Mouse (Mus musculus): ENCODE results near the gene Rnf128.

The Rnf128 gene

DNA sequence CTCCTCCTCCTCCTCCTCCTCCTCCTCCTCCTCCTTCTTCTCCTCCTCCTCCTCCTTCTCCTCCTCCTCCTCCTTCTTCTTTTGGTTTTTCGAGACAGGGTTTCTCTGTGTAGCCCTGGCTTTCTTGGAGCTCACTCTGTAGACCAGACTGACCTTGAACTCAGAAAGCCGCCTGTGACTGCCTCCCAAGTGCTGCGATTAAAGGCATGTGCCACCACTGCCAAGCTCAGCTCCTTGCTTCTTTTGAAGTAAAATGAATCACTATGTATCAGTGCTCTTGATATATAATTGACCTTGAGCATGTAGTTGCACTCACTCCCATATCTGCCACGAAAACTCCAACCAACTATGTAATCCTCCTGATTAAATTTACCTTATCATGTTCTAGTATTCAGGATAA is 59.0 kb downstream of the Rnf128 start:
- no peak for DNase-seq (ENCODE audit: low read depth, low spot score)

DNA sequence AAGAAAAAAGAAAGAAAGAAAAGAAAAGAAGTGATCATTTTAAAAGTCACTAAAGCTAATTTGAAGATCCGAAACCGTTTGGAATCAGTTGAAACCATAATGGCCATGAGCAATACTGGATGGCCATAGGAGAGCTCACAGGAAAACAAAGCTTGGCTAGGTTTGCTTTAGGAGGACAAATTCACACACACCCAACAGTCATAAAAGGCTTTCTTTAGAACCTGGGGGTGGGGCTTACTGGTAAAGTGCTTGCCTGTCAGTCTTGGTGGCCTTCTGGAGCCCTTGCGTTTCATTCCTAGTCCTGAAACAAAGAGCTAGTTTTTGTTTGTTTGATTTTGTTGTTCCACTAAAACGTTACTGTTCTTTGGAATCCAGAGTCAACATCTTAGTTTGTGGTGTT is 71.6 kb downstream of the Rnf128 start:
- no peak for DNase-seq (ENCODE audit: low read depth, low spot score)

DNA sequence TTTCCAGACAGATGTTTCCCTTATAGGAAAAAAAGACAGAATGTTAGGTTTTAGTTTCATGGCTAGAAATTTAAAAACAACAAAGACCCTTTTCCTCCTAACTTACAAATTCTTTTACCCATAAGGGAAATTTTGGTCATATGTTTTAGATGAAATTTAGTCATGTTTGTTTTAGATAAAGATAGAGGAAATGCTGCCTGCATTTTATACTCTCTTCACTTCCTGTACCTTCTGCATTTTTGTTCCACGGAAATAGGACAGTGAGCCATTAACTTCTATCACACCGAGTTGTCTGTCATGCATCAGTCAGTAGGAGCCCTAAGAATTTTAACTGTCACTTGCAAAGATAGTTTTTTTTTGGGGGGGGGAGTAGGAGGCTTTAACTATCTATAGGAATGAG is 76.6 kb downstream of the Rnf128 start:
- no peak for DNase-seq (ENCODE audit: low read depth, low spot score)

DNA sequence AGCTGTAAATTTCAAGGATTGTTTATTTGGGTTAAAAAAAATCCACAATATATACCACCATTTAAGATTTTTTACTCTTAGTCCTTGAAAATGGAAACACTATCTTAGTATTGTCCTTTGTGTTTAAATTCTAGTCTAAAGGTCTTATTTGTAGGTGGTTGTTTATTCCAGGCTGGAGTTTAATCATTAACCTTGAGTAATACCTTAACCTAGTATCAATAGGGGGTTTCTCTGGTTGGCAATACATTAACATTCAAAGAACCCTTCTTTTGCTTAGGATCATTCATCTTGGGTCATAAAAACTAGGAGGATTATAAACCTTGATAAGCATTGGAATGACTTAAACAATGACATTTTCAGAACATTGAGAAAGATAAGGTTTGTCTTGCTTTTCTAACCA is 77.3 kb downstream of the Rnf128 start:
- DNase-seq (ENCODE audit: low read depth, low spot score), result no peak

DNA sequence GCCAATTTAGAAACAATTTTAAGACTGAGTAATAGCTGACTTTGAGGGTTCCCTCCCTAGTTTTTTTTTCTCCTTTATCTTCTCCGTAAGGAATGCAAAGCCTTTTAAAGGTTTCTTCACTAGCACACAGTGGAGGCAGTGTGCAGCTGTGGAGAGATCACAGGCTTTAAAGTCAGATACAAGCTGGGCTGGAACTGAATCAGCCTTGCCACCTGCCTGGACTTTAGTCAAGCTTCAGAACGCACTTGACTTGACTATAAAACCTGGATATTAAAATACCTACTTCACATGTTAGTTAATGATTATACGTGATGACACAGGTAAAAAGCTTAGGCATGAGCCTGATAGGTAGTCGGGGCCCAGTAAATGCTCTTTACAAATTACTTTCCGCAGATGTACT is 89.1 kb downstream of the Rnf128 start:
- no peak for DNase-seq (ENCODE audit: low read depth, low spot score)

DNA sequence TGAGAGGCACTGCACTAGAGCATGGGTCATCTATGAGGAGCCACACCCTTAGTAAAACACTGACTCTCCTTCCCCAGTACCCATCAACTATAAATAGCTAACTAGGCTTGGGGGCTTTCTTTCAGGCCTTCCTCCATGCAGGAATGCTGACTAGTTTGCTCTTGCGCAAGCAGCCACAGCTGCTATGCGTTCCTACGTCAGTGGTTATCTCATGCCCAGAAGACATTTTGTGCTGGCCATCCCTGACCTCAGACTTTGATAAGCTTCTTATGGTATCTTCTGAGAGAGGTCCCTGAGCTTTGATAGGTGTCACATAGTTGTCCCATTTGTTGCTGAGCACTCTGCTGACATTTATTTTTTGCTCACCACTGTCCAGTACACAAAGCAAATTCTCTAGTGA is 90.2 kb downstream of the Rnf128 start:
- DNase-seq (ENCODE audit: low read depth, low spot score), result no peak

DNA sequence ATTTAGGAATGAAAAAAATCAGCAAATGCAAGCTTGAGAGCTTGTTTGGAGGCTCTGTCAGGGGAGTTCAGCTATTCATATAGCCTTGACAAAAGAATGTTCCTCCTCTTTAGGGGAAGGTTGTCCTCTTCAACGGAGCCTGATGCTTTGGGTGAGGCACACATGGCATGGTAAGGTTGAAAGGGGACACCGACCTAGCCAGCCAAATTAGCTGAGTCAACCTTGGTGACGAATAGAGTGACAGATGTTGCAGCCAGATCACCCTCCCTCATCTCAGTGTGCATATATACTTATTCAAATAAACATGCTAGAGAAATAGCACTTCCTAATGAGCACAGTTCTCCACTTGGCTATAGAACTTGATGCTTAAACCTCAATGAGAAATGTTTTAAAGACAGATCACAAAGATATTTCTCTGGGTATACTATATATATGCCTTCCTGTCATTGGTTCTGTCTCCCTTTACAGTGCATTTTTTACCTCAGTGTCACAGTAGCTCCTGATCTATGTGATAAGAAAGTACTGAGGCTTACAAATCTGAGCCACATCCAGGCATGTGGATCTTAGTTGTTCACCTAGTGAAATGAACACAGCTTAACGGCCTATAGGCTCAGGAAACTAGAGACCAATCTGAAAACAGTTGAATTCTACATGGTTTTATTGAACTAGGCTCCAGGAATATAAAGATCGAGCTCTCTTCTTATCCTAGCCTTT is 91.4 kb downstream of the Rnf128 start:
- no peak for DNase-seq (ENCODE audit: low read depth, low spot score)

DNA sequence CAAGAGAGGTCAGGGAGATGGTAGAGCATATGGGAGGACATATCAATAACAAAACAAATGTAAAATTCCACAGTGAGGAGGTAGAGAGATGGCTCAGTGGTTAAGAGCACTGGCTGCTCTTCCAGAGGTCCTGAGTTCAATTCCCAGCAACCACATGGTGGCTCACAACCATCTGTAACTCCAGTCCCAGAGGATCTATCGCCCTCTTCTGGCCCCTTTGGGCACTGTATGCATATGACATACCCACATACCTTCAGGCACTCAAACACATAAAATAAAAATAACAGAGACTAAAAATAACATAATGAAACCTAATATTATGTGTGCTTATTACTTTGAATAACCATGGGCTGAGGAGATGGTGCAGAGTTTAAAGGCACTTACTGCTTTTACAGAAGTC is 99.0 kb downstream of the Rnf128 start:
- DNase-seq (ENCODE audit: low read depth, low spot score), result peak; percentile 25

DNA sequence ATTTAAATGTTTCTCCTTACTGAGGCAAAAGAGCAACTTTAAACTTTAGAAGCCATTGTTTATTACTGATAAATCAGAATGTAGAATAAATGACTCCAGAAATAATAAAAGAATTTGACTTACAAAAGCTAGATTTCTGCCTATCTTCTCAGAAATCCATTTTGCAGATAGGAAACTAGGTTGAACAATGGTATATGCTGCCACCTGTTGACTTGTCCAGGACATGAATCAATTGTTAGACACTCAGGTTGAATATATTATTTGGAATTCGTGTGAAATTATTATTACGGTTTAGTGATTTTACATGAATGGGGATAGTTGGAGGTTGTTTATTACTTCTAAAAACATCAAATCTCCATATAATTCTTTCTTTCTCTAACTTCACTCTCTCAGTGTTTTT is 102.7 kb downstream of the Rnf128 start:
- DNase-seq (ENCODE audit: low read depth, low spot score), result no peak

DNA sequence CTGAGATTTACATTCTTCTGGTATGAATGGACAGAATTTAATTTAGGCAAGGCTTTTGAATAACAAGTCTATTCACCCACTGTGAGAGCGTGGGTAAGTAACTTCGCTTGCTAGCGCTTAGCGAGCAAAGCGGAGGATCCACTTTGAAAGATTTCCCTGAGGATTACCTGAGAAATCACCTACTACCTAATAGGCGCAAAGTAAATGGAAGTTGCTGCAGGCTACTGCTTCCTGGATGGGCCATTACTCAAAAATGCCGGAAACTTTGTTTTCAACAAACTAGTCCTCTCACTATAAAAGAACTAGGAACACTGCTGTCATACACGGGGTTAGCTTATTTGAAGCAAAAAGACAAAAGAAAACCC is 121.3 kb downstream of the Rnf128 start:
- DNase-seq (ENCODE audit: low read depth, low spot score), result no peak

DNA sequence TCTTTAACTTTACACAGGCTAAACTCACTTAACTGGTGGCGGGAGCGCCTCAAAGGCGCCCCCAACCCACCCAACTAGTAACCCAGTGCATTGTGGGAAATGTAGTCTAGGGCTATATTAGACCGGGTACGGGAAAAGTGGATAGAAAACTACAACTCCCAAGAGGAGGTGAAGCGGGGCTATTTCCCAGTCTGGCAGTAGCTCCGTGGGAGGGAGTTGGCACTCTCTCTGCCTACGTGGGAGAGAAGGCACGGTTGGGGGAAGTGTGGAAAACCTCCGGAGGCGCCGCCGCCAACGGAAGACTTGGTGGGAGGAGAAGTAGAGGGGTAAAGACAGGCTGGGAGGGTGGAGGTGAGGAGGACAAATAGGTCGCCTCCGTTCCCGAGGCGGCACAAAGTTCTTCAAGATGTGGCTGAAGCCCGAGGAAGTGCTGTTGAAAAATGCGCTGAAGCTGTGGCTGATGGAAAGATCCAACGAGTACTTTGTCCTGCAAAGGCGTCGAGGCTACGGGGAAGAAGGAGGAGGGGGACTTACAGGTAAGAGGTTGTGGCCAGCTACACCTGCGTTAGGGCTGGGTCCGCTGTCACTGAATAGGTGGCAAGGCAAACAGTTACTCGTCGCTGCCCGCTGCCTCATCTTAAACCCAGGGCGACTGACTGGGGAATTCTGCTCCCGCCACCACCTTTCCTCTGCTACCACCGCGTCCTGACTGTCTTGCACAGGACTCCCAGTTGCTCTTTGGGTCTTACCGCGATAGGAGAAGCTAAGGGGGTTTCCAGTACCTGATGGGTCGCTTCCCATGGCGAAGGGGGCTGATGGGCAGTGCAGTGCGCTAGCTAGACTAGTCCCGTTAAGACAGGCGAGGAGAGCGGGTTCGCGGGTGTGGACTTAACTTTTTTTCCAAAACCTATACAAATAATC is 121.9 kb downstream of the Rnf128 start, which contains the start of gene Tbc1d8b:
Tbc1d8b (plus strand) TSS at position 222 of the 921 bp plus-strand sequence.
- peak; percentile 92 for DNase-seq (ENCODE audit: low read depth, low spot score)

DNA sequence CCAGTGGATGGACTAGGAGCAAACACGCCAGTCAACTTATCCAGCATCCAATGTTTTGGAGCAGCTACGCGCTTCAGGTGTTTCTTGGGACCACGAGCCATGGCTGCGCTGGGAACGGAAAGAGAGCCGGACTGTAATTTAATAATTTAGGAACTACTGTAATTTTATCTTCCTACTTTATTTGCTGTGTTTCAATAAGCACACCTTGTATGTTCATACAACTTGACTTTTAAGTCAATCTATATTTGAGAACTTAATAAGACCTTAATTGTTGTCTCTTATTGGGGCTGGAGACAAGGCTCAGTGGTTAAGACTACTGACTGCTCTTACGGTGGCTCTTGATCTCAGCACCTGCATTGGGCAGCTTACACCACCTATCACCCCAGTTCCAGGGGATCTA is 151.3 kb downstream of the Rnf128 start, which contains the start of gene Gm15013:
Gm15013 (minus strand) TSS at position 101 of the 400 bp plus-strand sequence.
- DNase-seq (ENCODE audit: low read depth, low spot score), result no peak

DNA sequence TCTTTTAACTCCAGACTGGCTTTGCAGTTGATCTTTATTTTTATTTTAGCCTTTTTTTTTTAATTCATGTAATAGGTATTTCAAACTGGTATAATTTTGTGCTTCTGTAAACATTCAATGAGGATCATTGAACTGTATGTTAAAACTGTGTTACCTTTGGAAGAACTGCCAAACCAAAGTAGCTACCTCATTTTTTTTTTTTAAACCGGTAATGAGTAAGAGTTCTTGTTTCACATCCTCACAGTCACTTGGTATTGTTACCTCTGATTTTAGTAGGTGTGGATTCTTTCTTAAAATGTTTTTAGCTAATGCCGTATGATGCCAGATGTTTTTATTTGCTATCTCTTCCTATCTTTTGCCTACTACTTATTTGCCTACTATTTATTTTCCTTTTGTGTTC is 159.2 kb downstream of the Rnf128 start:
- DNase-seq (ENCODE audit: low read depth, low spot score), result no peak
